Mouse (Mus musculus) megakaryocyte, embryonic 14.5 days (primary cell): ENCODE measurements around the gene Dis3l2.

Source experiments
- FLI1 ChIP-seq: IDR thresholded peaks from 2 replicates; pipeline ENCODE4 v1.6.1; 2012; ENCODE audit warnings: low read length, inconsistent platforms, mixed read lengths
- GATA1 ChIP-seq: IDR thresholded peaks from 3 replicates; pipeline ENCODE4 v1.6.1; 2012; ENCODE audit warnings: mixed read lengths, low read length, inconsistent platforms, borderline replicate concordance

DNA sequence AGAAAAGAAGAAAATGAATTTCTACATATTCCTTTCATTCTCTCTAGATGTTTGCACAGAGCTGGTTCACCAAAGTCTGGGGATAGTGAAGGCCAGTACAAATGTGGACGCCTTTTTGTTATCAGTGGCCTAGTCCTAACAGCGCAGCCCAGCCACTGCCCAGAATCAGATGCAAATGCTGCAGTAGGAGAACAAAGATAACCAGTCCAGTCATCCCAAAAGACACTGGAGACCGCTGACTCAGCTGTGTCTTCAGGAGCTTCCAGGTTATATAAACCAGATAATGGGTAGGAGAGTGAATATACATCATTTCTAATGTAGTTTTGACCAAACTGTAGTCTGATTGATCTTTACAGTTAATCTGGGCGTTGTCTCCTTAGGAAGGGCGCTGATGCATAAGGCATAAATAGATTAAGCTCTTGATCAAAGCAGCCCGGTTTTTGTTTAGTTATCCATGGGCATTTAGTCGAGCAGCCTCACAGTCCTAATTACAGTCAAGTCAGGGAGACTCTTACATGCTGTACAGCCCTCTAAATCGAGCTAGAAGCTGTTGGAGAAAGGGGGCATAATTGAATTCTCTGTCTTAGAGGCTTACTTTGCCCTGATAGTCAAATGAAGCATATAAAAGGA lies 212.9 kb downstream of the Dis3l2 start:
- no peak for TF ChIP-seq GATA1
- no peak for TF ChIP-seq FLI1
